In genomic region chr7:127512231-127513015, GRCm38 (mm10) we compare ENCODE assay signal across 8 mouse cellular contexts. TPM values are rescaled to one million over a fixed set of nuclear protein-coding genes. Genes with fewer than 3 reads are reported as not detected.
A peak's percentile ranks its signal among the peaks of the same experiment; 100 is the strongest.
DNase-seq lines count a peak whose midpoint lies in the region; ATAC-seq and TF ChIP-seq lines count a peak whose summit lies in the region.

No protein-coding gene starts in this region.

- peaks cover 37% of the 10 kb centered on the region for H3K79me2 ChIP-seq in myocyte (ENCODE audit: control insufficient read depth, insufficient read depth)

- H3K36me3 ChIP-seq in heart, embryonic 13.5 days, result peaks cover 38% of the 10 kb centered on the region
- peaks cover 25% of the 10 kb centered on the region for H3K36me3 ChIP-seq in liver, embryonic 11.5 days (ENCODE audit: control insufficient read depth, insufficient read depth, low read length)
- H3K36me3 ChIP-seq in myocyte (ENCODE audit: control insufficient read depth, insufficient read depth), result peaks cover 20% of the 10 kb centered on the region

- under 1% methylated on average over 92 of the region's 93 CpGs for WGBS in heart, embryonic 13.5 days
- under 1% methylated on average over 60 of the region's 93 CpGs for WGBS in liver, embryonic 11.5 days

- peak overlapping the region; percentile 71 for H3K4me2 ChIP-seq in heart, embryonic 13.5 days
- H3K4me2 ChIP-seq in liver, embryonic 11.5 days, result peak overlapping the region; percentile 73
- peak overlapping the region; percentile 18 for H3K4me2 ChIP-seq in myocyte (ENCODE audit: low read depth)

- ATAC-seq in CD4-positive, CD25-positive, alpha-beta regulatory T cell, adult 4 months, result peak; percentile 73
- peak; percentile 82 for ATAC-seq in erythroid progenitor cell, adult 5-6 weeks (replicated peaks; ENCODE audit: low FRiP score, poor library complexity, severe bottlenecking)
- peak; percentile 79 for ATAC-seq in heart, embryonic 13.5 days (ENCODE audit: extremely low read depth, insufficient number of reproducible peaks, low FRiP score, low TSS enrichment)
- ATAC-seq in liver, embryonic 11.5 days (replicated peaks; ENCODE audit: low FRiP score), result peak; percentile 84

- H3K9ac ChIP-seq in heart, embryonic 13.5 days, result peak overlapping the region; percentile 93
- H3K9ac ChIP-seq in liver, embryonic 11.5 days (ENCODE audit: low read depth, low read length), result peak overlapping the region; percentile 82

- peak overlapping the region; percentile 92 for H3K4me3 ChIP-seq in brown adipose tissue, adult 24 weeks (ENCODE audit: insufficient read depth, low read depth, low read length)
- H3K4me3 ChIP-seq in heart, embryonic 13.5 days, result peak overlapping the region; percentile 84
- peak overlapping the region; percentile 79 for H3K4me3 ChIP-seq in liver, embryonic 11.5 days (ENCODE audit: low read depth, low read length)
- H3K4me3 ChIP-seq in myocyte, result peak overlapping the region; percentile 70

- peaks cover 6% of the 10 kb centered on the region for H3K4me1 ChIP-seq in brown adipose tissue, adult 24 weeks (ENCODE audit: control insufficient read depth, insufficient read depth, insufficient read length, low read length)
- peaks cover 20% of the 10 kb centered on the region for H3K4me1 ChIP-seq in heart, embryonic 13.5 days
- peaks cover 6% of the 10 kb centered on the region; the same call in 1 of the 2 replicates for H3K4me1 ChIP-seq in liver, embryonic 11.5 days (replicated peaks; ENCODE audit: control insufficient read depth, insufficient read depth, low read length)

- no peaks in the 10 kb centered on the region for H3K27me3 ChIP-seq in heart, embryonic 13.5 days (replicated peaks)
- no peaks in the 10 kb centered on the region for H3K27me3 ChIP-seq in liver, embryonic 11.5 days (replicated peaks; ENCODE audit: control insufficient read depth, insufficient read depth, low read length)
- H3K27me3 ChIP-seq in myocyte (ENCODE audit: control insufficient read depth, insufficient read depth, insufficient read length), result no peaks in the 10 kb centered on the region

- H3K27ac ChIP-seq in brown adipose tissue, adult 24 weeks (replicated peaks; ENCODE audit: low read depth, low read length), result peak overlapping the region; percentile 95
- peak overlapping the region; percentile 98 for H3K27ac ChIP-seq in heart, embryonic 13.5 days (replicated peaks)
- peak overlapping the region; percentile 94 for H3K27ac ChIP-seq in liver, embryonic 11.5 days (ENCODE audit: low read depth, low read length)

- TF ChIP-seq POLR2A in myocyte (IDR thresholded peaks at IDR 0.05; ENCODE audit: insufficient read length, low read depth), result peak; percentile 53

- DNase-seq in kidney, postnatal 10 days, result peak; percentile 94
- DNase-seq in liver, embryonic 11.5 days (ENCODE audit: low spot score), result peak; percentile 93
- DNase-seq in spleen, postnatal 4 days (ENCODE audit: low spot score in 2 of 2), result peak; percentile 94 to 98

- H3ac ChIP-seq in myocyte (ENCODE audit: control insufficient read depth, insufficient read length), result peak overlapping the region; percentile 91

- no peaks in the 10 kb centered on the region for H3K9me3 ChIP-seq in heart, embryonic 13.5 days
- no peaks in the 10 kb centered on the region for H3K9me3 ChIP-seq in liver, embryonic 11.5 days (ENCODE audit: control insufficient read depth, low read length)

TF ChIP-seq in myocyte, 11 proteins besides CTCF, POLR2A, EP300 and RAD21:
- no peak for TF ChIP-seq SRF (IDR thresholded peaks at IDR 0.05; ENCODE audit: control insufficient read depth, insufficient read length, low read depth)
- TF ChIP-seq POLR2AphosphoS2 (IDR thresholded peaks at IDR 0.05; ENCODE audit: insufficient read length, low read depth), result peak; percentile 58
- no peak for TF ChIP-seq TCF3 (IDR thresholded peaks at IDR 0.05; ENCODE audit: insufficient read length, low read depth)
- no peak for TF ChIP-seq REST (IDR thresholded peaks at IDR 0.05; ENCODE audit: insufficient read depth, insufficient read length)
- peak in 2 of 3 experiments; percentile 14 to 45 for TF ChIP-seq MYOG (IDR thresholded peaks at IDR 0.05; ENCODE audit: control insufficient read depth in 1 of 3, insufficient read depth in 1 of 3, insufficient read length in 2 of 3, low read depth in 2 of 3)
- TF ChIP-seq CEBPB (IDR thresholded peaks at IDR 0.05; ENCODE audit: insufficient read depth, poor library complexity, severe bottlenecking), result no peak
- no peak for TF ChIP-seq TCF12 (IDR thresholded peaks at IDR 0.05; ENCODE audit: insufficient read depth, poor library complexity, severe bottlenecking)
- peak in 2 of 3 experiments; percentile 4 to 68 for TF ChIP-seq MYOD1 (IDR thresholded peaks at IDR 0.05; ENCODE audit: control insufficient read depth in 1 of 3, insufficient read length in 2 of 3, low read depth in 2 of 3)
- TF ChIP-seq E2F4 (IDR thresholded peaks at IDR 0.05; ENCODE audit: insufficient read depth), result peak; percentile 9
- TF ChIP-seq MAX (IDR thresholded peaks at IDR 0.05; ENCODE audit: low read depth), result no peak
- TF ChIP-seq USF1 (IDR thresholded peaks at IDR 0.05; ENCODE audit: low read depth), result no peak

RNA-seq across cellular contexts. Expression of gene Srcap, which starts 0.6 kb away (rescaled TPM):
- polyA plus RNA-seq in CD4-positive, CD25-positive, alpha-beta regulatory T cell, adult 4 months (2017; shearing (Covaris generic)), result 10 to 100 TPM in 1 of 2 experiments, 1 to 10 TPM in 1; 9.1 to 11.4 TPM
- 21.6 and 24.7 TPM in 2 replicates for polyA plus RNA-seq in brown adipose tissue, adult 24 weeks (2012; ENCODE audit: insufficient read depth, insufficient read length, missing spikeins)
- total RNA-seq in erythroid progenitor cell, adult 5-6 weeks (2015; ENCODE audit: low replicate concordance), result 80.4 and 99.3 TPM in 2 replicates
- 77.0 and 90.5 TPM in 2 replicates for total RNA-seq in erythroid progenitor cell, adult 5-6 weeks (2017; ENCODE audit: low replicate concordance)
- polyA plus RNA-seq in heart, embryonic 13.5 days (2015; fragmentation: Nextera tagmentation; extraction: Ambion mirVana), result 30.9 and 33.1 TPM in 2 replicates
- 40.3 and 45.5 TPM in 2 replicates for polyA plus RNA-seq in liver, embryonic 11.5 days (2014; fragmentation: Nextera tagmentation; extraction: Ambion mirVana)
- 18.1 TPM for polyA plus RNA-seq in myocyte (2012; fragmentation: generic; extraction: Trizol)

RNA-seq across cellular contexts. Expression of gene Gm42715, which starts 7.0 kb away (rescaled TPM):
- 10 to 100 TPM; 29.9 to 31.9 TPM for polyA plus RNA-seq in CD4-positive, CD25-positive, alpha-beta regulatory T cell, adult 4 months (2017; shearing (Covaris generic))
- polyA plus RNA-seq in brown adipose tissue, adult 24 weeks (2012; ENCODE audit: insufficient read depth, insufficient read length, missing spikeins), result 0.28 and 3.4 TPM in 2 replicates
- total RNA-seq in erythroid progenitor cell, adult 5-6 weeks (2015; ENCODE audit: low replicate concordance), result 58.7 and 63.1 TPM in 2 replicates
- total RNA-seq in erythroid progenitor cell, adult 5-6 weeks (2017; ENCODE audit: low replicate concordance), result 25.4 and 45.8 TPM in 2 replicates
- 9.4 TPM in 2 replicates for polyA plus RNA-seq in heart, embryonic 13.5 days (2015; fragmentation: Nextera tagmentation; extraction: Ambion mirVana)
- 13.0 and 16.1 TPM in 2 replicates for polyA plus RNA-seq in liver, embryonic 11.5 days (2014; fragmentation: Nextera tagmentation; extraction: Ambion mirVana)
- 6.8 TPM for polyA plus RNA-seq in myocyte (2012; fragmentation: generic; extraction: Trizol)

RNA-seq across cellular contexts. Expression of gene Fbrs, which starts 33.4 kb away (rescaled TPM):
- polyA plus RNA-seq in CD4-positive, CD25-positive, alpha-beta regulatory T cell, adult 4 months (2017; shearing (Covaris generic)), result 10 to 100 TPM; 22.9 to 24.0 TPM
- 16.5 and 18.2 TPM in 2 replicates for polyA plus RNA-seq in brown adipose tissue, adult 24 weeks (2012; ENCODE audit: insufficient read depth, insufficient read length, missing spikeins)
- 103 and 125 TPM in 2 replicates for total RNA-seq in erythroid progenitor cell, adult 5-6 weeks (2015; ENCODE audit: low replicate concordance)
- total RNA-seq in erythroid progenitor cell, adult 5-6 weeks (2017; ENCODE audit: low replicate concordance), result 28.1 and 32.7 TPM in 2 replicates
- polyA plus RNA-seq in heart, embryonic 13.5 days (2015; fragmentation: Nextera tagmentation; extraction: Ambion mirVana), result 7.3 and 7.7 TPM in 2 replicates
- 8.9 and 12.4 TPM in 2 replicates for polyA plus RNA-seq in liver, embryonic 11.5 days (2014; fragmentation: Nextera tagmentation; extraction: Ambion mirVana)
- 21.2 TPM for polyA plus RNA-seq in myocyte (2012; fragmentation: generic; extraction: Trizol)

RNA-seq across cellular contexts. Expression of gene Tmem265, which starts 48.8 kb away (rescaled TPM):
- 10 to 100 TPM; 39.7 to 91.0 TPM for polyA plus RNA-seq in CD4-positive, CD25-positive, alpha-beta regulatory T cell, adult 4 months (2017; shearing (Covaris generic))
- 2.0 TPM in 1 of 2 replicates, not detected in the other for polyA plus RNA-seq in brown adipose tissue, adult 24 weeks (2012; ENCODE audit: insufficient read depth, insufficient read length, missing spikeins)
- total RNA-seq in erythroid progenitor cell, adult 5-6 weeks (2015; ENCODE audit: low replicate concordance), result 6.5 TPM in 1 of 2 replicates, not detected in the other
- 1.3 TPM in 1 of 2 replicates, not detected in the other for total RNA-seq in erythroid progenitor cell, adult 5-6 weeks (2017; ENCODE audit: low replicate concordance)
- 0.47 and 3.5 TPM in 2 replicates for polyA plus RNA-seq in heart, embryonic 13.5 days (2015; fragmentation: Nextera tagmentation; extraction: Ambion mirVana)
- polyA plus RNA-seq in liver, embryonic 11.5 days (2014; fragmentation: Nextera tagmentation; extraction: Ambion mirVana), result 6.9 and 11.1 TPM in 2 replicates
- not detected for polyA plus RNA-seq in myocyte (2012; fragmentation: generic; extraction: Trizol)

RNA-seq across cellular contexts. Expression of gene Prr14, which starts 53.0 kb away (rescaled TPM):
- polyA plus RNA-seq in CD4-positive, CD25-positive, alpha-beta regulatory T cell, adult 4 months (2017; shearing (Covaris generic)), result 100 to 1,000 TPM; 181 to 236 TPM
- polyA plus RNA-seq in brown adipose tissue, adult 24 weeks (2012; ENCODE audit: insufficient read depth, insufficient read length, missing spikeins), result 26.0 and 27.1 TPM in 2 replicates
- 147 and 172 TPM in 2 replicates for total RNA-seq in erythroid progenitor cell, adult 5-6 weeks (2015; ENCODE audit: low replicate concordance)
- total RNA-seq in erythroid progenitor cell, adult 5-6 weeks (2017; ENCODE audit: low replicate concordance), result 31.9 and 84.3 TPM in 2 replicates
- 27.3 and 27.7 TPM in 2 replicates for polyA plus RNA-seq in heart, embryonic 13.5 days (2015; fragmentation: Nextera tagmentation; extraction: Ambion mirVana)
- polyA plus RNA-seq in liver, embryonic 11.5 days (2014; fragmentation: Nextera tagmentation; extraction: Ambion mirVana), result 39.0 and 40.6 TPM in 2 replicates
- 26.5 TPM for polyA plus RNA-seq in myocyte (2012; fragmentation: generic; extraction: Trizol)

Comparison
In these comparisons a context has a peak if more than half of its experiments do, and no peak if none do; other contexts are left out.
1. Peak in every context shown above with its lines: DNase-seq, ATAC-seq, H3K4me3 ChIP-seq and H3K27ac ChIP-seq.
2. H3K4me2 ChIP-seq: peak in every context shown above with its lines; median percentile 73 in liver, embryonic 11.5 days; 71 in heart, embryonic 13.5 days; 18 in myocyte.